In the genomic region with DNA sequence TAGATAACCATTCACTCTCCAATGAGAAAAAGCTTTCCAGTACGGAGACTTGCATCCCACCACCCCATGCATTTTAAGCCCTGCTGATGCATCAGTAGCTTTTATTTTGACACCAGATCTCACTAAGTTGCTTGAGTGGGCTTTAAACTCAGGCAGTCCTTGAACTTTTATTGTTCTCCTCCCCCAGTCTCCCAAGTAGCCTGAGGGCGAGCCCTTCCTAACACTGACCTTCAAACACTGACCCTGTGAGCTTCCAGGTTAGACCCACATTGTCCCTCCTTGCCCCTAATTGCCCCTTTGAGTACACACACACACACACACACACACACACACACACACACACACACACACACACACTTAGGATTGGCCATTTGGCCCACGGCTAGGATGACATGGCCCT, we compare ENCODE assay signal across 20 mouse cellular contexts. TPM values are rescaled to one million over a fixed set of nuclear protein-coding genes. Genes with fewer than 3 reads are reported as not detected.
"Had no signal": no experiment of that assay in that cellular context is flagged by ENCODE, and none has a peak within 500 bp of the region (broad histone marks: within the 10 kb centered on the region; RNA-seq: fewer than 3 reads in every experiment).

No protein-coding gene starts in this region.

- DNase-seq: retina, postnatal 1 day; right cerebral cortex, adult 18-20 months; right cerebral cortex, postnatal 14 days; right cerebral cortex, postnatal 25 days; right cerebral cortex, postnatal 4 days; spleen, adult 18-20 months; thymus, adult 18-20 months; thymus, adult 2 months; thymus, postnatal 14 days; thymus, postnatal 25 days; thymus, postnatal 36 days; thymus, postnatal 4 days had no signal

- H3K4me2 ChIP-seq: neural tube, embryonic 13.5 days; neural tube, embryonic 15.5 days; stomach, embryonic 15.5 days had no signal

- H3K27me3 ChIP-seq: stomach, embryonic 15.5 days had no signal

- H3K27ac ChIP-seq: neural tube, embryonic 13.5 days; neural tube, embryonic 15.5 days; stomach, embryonic 15.5 days; stomach, postnatal 0 days had no signal

- H3K9ac ChIP-seq: neural tube, embryonic 13.5 days; neural tube, embryonic 15.5 days; stomach, embryonic 15.5 days had no signal

- H3K36me3 ChIP-seq: neural tube, embryonic 13.5 days; neural tube, embryonic 15.5 days; stomach, embryonic 15.5 days had no signal

- H3K9me3 ChIP-seq: neural tube, embryonic 13.5 days; neural tube, embryonic 15.5 days; stomach, embryonic 15.5 days had no signal

- H3K4me3 ChIP-seq: neural tube, embryonic 13.5 days; neural tube, embryonic 15.5 days; stomach, embryonic 15.5 days had no signal

RNA-seq across cellular contexts. Expression of gene Fgg, which starts 10.9 kb away (rescaled TPM):
- total RNA-seq: neutrophil, adult 5-6 weeks had no signal
- polyA plus RNA-seq: neural tube, embryonic 13.5 days; neural tube, embryonic 15.5 days; small intestine, adult 2 months; urinary bladder, adult 2 months had no signal

RNA-seq across cellular contexts. Expression of gene Fga, which starts 29.2 kb away (rescaled TPM):
- total RNA-seq: neutrophil, adult 5-6 weeks had no signal
- polyA plus RNA-seq: small intestine, adult 2 months; urinary bladder, adult 2 months had no signal

RNA-seq across cellular contexts. Expression of gene Fgb, which starts 53.0 kb away (rescaled TPM):
- total RNA-seq: neutrophil, adult 5-6 weeks had no signal
- polyA plus RNA-seq: small intestine, adult 2 months; spleen, adult 2 months had no signal
